ENCODE assay signal across 24 mouse cellular contexts in genomic region chr17:64122556-64122955, GRCm38 (mm10).
"Had no signal": no experiment of that assay in that cellular context is flagged by ENCODE, and none has a peak within 500 bp of the region (broad histone marks: within the 10 kb centered on the region; RNA-seq: fewer than 3 reads in every experiment).

No protein-coding gene starts in this region.

- H3K36me3 ChIP-seq: heart, embryonic 13.5 days; heart, embryonic 15.5 days; hindbrain, embryonic 13.5 days; hindbrain, embryonic 15.5 days; kidney, embryonic 15.5 days; limb, embryonic 13.5 days; limb, embryonic 15.5 days; liver, embryonic 12.5 days had no signal

- H3K27me3 ChIP-seq: heart, embryonic 13.5 days; heart, embryonic 15.5 days; hindbrain, embryonic 13.5 days; hindbrain, embryonic 15.5 days; kidney, embryonic 15.5 days; limb, embryonic 13.5 days; limb, embryonic 15.5 days; liver, embryonic 12.5 days had no signal

- H3K9ac ChIP-seq: heart, embryonic 13.5 days; heart, embryonic 15.5 days; hindbrain, embryonic 13.5 days; hindbrain, embryonic 15.5 days; kidney, embryonic 15.5 days; limb, embryonic 13.5 days; limb, embryonic 15.5 days; liver, embryonic 12.5 days had no signal

- H3K4me1 ChIP-seq: hindbrain, embryonic 13.5 days; hindbrain, embryonic 15.5 days; kidney, embryonic 15.5 days; liver, embryonic 12.5 days had no signal

- H3K27ac ChIP-seq: heart, embryonic 13.5 days; heart, embryonic 15.5 days; hindbrain, embryonic 13.5 days; hindbrain, embryonic 15.5 days; hindbrain, postnatal 0 days; kidney, embryonic 15.5 days; kidney, postnatal 0 days; limb, embryonic 13.5 days; limb, embryonic 15.5 days; liver, embryonic 12.5 days had no signal

- ATAC-seq: hindbrain, postnatal 0 days; intestine, embryonic 16.5 days; liver, embryonic 12.5 days had no signal

- H3K4me2 ChIP-seq: heart, embryonic 11.5 days; heart, embryonic 13.5 days; heart, embryonic 15.5 days; hindbrain, embryonic 13.5 days; hindbrain, embryonic 15.5 days; kidney, embryonic 15.5 days; limb, embryonic 13.5 days; limb, embryonic 15.5 days; liver, embryonic 12.5 days had no signal

- DNase-seq: gastrocnemius, postnatal 14 days; gastrocnemius, postnatal 36 days; heart, postnatal 14 days; heart, postnatal 36 days; kidney, adult 11 months; kidney, adult 2 months; kidney, adult 9 months; kidney, postnatal 14 days; kidney, postnatal 36 days; layer of hippocampus, adult 9-11 months; layer of hippocampus, postnatal 36 days; left cerebral cortex, postnatal 4 days had no signal

- H3K9me3 ChIP-seq: heart, embryonic 13.5 days; heart, embryonic 15.5 days; hindbrain, embryonic 13.5 days; hindbrain, embryonic 15.5 days; kidney, embryonic 15.5 days; limb, embryonic 13.5 days; limb, embryonic 15.5 days; liver, embryonic 12.5 days had no signal

- H3K4me3 ChIP-seq: heart, embryonic 13.5 days; heart, embryonic 15.5 days; hindbrain, embryonic 13.5 days; hindbrain, embryonic 15.5 days; kidney, embryonic 15.5 days; limb, embryonic 13.5 days; limb, embryonic 15.5 days; liver, embryonic 12.5 days had no signal
